Mouse (Mus musculus): ENCODE measurements around the gene Srcap. TPM values are rescaled to one million over a fixed set of nuclear protein-coding genes. Genes with fewer than 3 reads are reported as not detected.

The Srcap gene
- polyA plus RNA-seq, 1 experiment from 2014 or later, result 27.7 TPM

DNA sequence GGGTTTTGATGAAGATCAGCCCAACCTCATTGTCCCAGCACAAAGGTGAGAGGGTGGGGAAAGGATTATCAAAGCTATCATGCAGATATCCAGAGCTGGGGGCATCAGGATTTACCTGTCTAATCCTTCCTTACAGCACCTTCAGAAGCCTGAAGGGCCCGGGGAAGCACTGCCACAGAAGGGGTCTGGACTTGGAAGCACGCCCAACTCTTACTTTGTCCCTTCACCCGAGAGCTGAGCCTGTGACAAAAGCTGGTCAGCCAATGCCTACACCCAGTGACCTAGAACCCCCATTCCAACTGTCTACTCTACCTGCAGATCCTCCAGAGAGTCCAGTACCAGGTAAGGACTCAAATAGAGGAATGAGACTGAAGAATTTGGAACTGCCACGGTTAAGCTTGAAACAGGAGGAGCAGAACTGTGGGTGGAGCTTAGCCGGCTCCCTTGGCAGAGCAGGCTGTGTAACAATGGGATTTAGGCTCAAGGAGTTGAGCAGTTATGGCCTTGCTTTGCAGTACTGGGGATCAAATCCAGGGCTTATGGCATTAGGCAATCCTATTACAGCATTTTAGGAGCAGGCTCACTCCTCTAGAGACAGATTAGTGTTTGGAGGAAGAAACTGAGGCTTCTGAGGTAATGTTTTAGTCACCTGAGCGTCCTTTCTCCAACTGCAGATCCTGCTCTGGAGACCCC, 37.3 kb upstream of the Srcap start:
- ATAC-seq (replicated peaks; ENCODE audit: extremely low read depth, insufficient read depth, low FRiP score), result no peak
- Histone ChIP-seq H3K4me1 (ENCODE audit: control insufficient read depth, insufficient read depth, low read length) (peaks cover 17% of the 10 kb centered on the region), H3K4me3 (ENCODE audit: low read length) (no peak overlapping the region), H3K9ac (ENCODE audit: low read length) (no peak overlapping the region), H3K27me3 (ENCODE audit: control insufficient read depth, insufficient read depth, low read length) (no peaks in the 10 kb centered on the region), H3K9me3 (replicated peaks; ENCODE audit: control insufficient read depth, low read length) (no peaks in the 10 kb centered on the region), H3K27ac (ENCODE audit: low read length) (no peak overlapping the region), H3K4me2 (ENCODE audit: low read depth, low read length) (no peak overlapping the region), H3K36me3 (ENCODE audit: control insufficient read depth, insufficient read depth) (peaks cover 35% of the 10 kb centered on the region)
- 75% methylated on average over 6 of the region's 6 CpGs for WGBS

DNA sequence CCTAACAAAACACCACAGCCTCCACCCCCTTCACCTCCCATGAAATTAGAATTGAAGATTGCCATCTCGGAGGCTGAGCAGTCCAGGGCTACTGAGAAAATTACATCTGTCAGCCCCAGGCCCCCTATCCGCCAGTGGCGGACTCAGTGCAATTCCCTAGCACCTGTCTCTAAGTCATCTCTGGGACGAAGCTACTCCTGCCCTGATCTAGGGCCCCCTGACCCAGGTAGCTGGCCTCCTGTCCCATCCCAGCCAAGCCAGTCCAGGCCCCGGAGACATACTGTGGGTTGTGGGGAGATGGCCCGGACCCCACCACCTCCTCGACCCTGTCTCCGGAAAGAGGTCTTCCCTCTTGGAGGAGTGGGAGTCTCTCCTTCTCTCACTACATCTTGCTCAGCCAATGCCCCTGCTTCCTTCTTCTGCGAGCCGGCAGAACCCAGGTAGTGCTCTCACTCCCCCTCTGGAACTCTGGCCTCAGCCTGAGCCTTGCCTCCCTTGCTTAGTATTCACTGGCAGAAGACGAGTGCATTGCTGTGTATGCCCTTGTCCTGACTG, 36.5 kb upstream of the Srcap start:
- Histone ChIP-seq H3K4me2 (ENCODE audit: low read depth, low read length) (no peak overlapping the region), H3K27ac (ENCODE audit: low read length) (no peak overlapping the region), H3K9ac (ENCODE audit: low read length) (no peak overlapping the region), H3K36me3 (ENCODE audit: control insufficient read depth, insufficient read depth) (peaks cover 35% of the 10 kb centered on the region), H3K9me3 (replicated peaks; ENCODE audit: control insufficient read depth, low read length) (no peaks in the 10 kb centered on the region), H3K4me1 (ENCODE audit: control insufficient read depth, insufficient read depth, low read length) (peaks cover 24% of the 10 kb centered on the region), H3K27me3 (ENCODE audit: control insufficient read depth, insufficient read depth, low read length) (no peaks in the 10 kb centered on the region), H3K4me3 (ENCODE audit: low read length) (no peak overlapping the region)
- WGBS, result 94% methylated on average over 11 of the region's 11 CpGs
- no peak for ATAC-seq (replicated peaks; ENCODE audit: extremely low read depth, insufficient read depth, low FRiP score)

DNA sequence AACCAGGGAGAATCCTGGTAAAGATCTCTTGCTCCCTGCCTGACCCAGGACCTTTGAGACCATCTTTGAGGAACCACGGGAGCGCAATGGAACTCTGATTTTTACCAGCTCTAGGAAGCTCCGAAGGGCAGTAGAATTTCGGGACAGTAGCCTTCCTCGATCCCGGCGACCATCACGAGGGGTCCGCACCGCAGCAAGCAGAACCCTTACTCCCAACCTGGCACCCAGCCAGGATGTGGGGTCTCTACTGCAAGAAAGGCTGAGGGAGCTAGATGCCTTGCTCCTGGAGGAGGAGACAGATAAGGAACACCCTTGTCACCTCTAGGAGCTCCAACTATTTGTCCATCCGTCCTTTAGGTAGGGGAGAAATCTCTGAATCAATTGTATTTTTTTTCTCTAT, 35.4 kb upstream of the Srcap start:
- 94% methylated on average over 11 of the region's 11 CpGs for WGBS
- Histone ChIP-seq H3K36me3 (ENCODE audit: control insufficient read depth, insufficient read depth) (peaks cover 37% of the 10 kb centered on the region), H3K4me1 (ENCODE audit: control insufficient read depth, insufficient read depth, low read length) (peaks cover 31% of the 10 kb centered on the region), H3K9ac (ENCODE audit: low read length) (no peak overlapping the region), H3K27ac (ENCODE audit: low read length) (no peak overlapping the region), H3K27me3 (ENCODE audit: control insufficient read depth, insufficient read depth, low read length) (no peaks in the 10 kb centered on the region), H3K4me2 (ENCODE audit: low read depth, low read length) (no peak overlapping the region), H3K4me3 (ENCODE audit: low read length) (no peak overlapping the region), H3K9me3 (replicated peaks; ENCODE audit: control insufficient read depth, low read length) (no peaks in the 10 kb centered on the region)
- no peak for ATAC-seq (replicated peaks; ENCODE audit: extremely low read depth, insufficient read depth, low FRiP score)

DNA sequence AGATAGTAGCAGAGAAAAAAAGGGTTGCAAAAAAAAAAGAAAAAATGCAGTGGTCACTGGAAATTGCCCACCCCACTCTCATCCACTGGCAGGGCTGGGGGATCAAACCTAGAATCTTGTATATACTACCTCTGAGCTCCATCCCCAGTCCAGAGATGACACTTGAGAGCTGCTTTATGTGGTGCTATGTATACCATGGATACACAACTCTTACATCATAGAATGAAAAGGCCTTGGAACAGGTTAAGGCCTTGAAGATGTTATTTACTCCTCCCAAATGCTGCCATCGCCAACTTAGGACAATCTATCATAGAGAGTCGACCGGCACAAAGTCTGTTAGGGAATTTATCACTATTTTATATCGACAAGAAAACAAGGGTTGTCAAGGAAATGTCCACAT, 34.9 kb upstream of the Srcap start:
- ATAC-seq (replicated peaks; ENCODE audit: extremely low read depth, insufficient read depth, low FRiP score), result no peak
- Histone ChIP-seq H3K9ac (ENCODE audit: low read length) (peak overlapping the region; percentile 77), H3K27ac (ENCODE audit: low read length) (peak overlapping the region; percentile 100), H3K36me3 (ENCODE audit: control insufficient read depth, insufficient read depth) (peaks cover 39% of the 10 kb centered on the region), H3K4me2 (ENCODE audit: low read depth, low read length) (peak overlapping the region; percentile 98), H3K4me3 (ENCODE audit: low read length) (peak overlapping the region; percentile 72), H3K9me3 (replicated peaks; ENCODE audit: control insufficient read depth, low read length) (no peaks in the 10 kb centered on the region), H3K27me3 (ENCODE audit: control insufficient read depth, insufficient read depth, low read length) (no peaks in the 10 kb centered on the region), H3K4me1 (ENCODE audit: control insufficient read depth, insufficient read depth, low read length) (peaks cover 31% of the 10 kb centered on the region)
- WGBS, result 75% methylated on average over 4 of the region's 4 CpGs

DNA sequence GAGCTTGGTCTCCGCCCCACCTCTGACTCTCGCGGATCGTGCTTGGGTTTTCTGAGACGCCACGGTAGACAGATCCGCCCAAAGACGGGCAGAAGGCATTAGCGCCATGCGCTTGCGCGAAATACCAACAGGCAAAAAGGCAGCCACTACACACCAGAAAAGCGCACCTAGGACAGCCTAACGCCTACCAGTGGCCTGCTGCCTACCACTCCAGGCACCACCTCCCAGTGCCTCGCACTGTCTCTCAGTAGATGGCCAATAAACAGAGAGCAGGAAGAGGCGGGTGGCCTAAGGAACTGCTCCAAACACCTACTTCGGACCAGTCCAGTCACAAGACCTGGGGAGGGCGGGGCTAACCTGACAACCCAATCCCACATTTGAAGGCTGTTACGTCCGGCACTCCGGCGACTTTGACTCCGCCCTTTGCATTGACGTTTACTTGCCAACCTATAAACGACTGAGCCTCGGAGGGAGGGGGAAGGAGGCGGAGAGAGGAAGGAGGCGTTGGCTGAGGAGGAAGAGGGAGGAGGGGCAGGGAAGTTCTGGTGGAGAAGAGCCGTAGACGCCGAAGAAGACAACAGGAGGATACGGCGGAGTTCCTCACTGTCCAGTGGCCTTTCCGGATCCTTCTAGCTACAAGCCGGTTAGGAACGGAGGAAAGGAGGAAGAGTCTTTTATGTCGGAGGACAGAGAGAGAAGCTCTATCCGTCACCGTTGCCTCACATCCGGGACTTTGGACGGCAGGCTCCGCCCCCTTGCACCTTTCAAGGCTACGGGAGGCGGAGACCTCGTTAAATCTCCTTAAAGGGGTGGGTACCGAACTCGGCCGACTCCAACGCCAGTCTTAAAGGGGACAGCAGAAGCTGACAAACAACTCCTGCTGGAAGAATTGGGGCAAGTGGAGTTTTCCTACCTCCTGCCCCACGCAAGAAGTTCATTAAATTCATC, 33.8 kb upstream of the Srcap start:
- Histone ChIP-seq H3K9me3 (replicated peaks; ENCODE audit: control insufficient read depth, low read length) (no peaks in the 10 kb centered on the region), H3K36me3 (ENCODE audit: control insufficient read depth, insufficient read depth) (peaks cover 47% of the 10 kb centered on the region), H3K4me2 (ENCODE audit: low read depth, low read length) (peak overlapping the region; percentile 98), H3K4me3 (ENCODE audit: low read length) (peak overlapping the region; percentile 72), H3K27ac (ENCODE audit: low read length) (peak overlapping the region; percentile 100), H3K9ac (ENCODE audit: low read length) (peak overlapping the region; percentile 96), H3K27me3 (ENCODE audit: control insufficient read depth, insufficient read depth, low read length) (no peaks in the 10 kb centered on the region), H3K4me1 (ENCODE audit: control insufficient read depth, insufficient read depth, low read length) (peaks cover 23% of the 10 kb centered on the region)
- ATAC-seq (replicated peaks; ENCODE audit: extremely low read depth, insufficient read depth, low FRiP score), result peak; percentile 90
- WGBS, result under 1% methylated on average over 50 of the region's 50 CpGs

DNA sequence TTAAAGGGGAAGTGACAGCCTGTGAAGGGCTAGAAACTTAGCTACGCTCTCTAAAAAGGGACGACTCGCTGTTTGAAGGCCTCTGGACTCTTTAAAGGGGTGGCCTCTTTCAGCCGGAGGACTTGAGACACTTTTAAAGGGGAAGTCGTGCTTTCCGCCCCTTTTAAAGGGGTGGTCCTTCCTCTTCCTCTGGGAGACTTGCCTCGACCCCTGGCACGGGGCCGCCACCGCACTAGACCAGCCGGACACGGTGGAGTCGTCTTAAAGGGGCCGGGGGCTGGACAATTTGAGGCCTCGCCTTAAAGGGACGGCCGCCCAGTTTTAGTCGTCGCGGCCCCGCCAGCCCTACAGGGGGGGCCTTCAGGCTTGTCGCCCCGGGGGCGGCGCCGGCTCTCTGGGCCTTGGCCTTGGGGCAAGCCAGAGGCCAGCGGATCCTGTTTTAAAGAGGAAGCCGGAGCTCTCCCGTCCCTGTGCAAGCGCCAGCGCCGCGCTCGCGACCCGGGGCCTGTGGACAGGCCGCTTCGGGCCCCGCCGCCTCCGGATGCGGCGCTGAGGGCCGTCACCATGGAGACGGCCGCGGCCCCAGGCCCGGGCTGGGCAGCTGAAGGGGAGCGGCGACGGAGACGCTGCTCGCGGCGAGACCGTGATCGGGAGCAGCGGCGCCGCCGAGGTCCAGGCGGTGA, 33.0 kb upstream of the Srcap start, which contains the start of gene Fbrs:
Gene Fbrs, plus strand, starts transcription at position 565 of the 683 bp plus-strand sequence.
- Histone ChIP-seq H3K36me3 (ENCODE audit: control insufficient read depth, insufficient read depth) (peaks cover 47% of the 10 kb centered on the region), H3K9me3 (replicated peaks; ENCODE audit: control insufficient read depth, low read length) (no peaks in the 10 kb centered on the region), H3K4me2 (ENCODE audit: low read depth, low read length) (peak within 1 kb of the TSS; percentile 98), H3K27ac (ENCODE audit: low read length) (peak within 1 kb of the TSS; percentile 100), H3K4me1 (ENCODE audit: control insufficient read depth, insufficient read depth, low read length) (peaks cover 23% of the 10 kb centered on the region), H3K27me3 (ENCODE audit: control insufficient read depth, insufficient read depth, low read length) (no peaks in the 10 kb centered on the region), H3K9ac (ENCODE audit: low read length) (peak within 1 kb of the TSS; percentile 96), H3K4me3 (ENCODE audit: low read length) (peak within 1 kb of the TSS; percentile 72)
- ATAC-seq (replicated peaks; ENCODE audit: extremely low read depth, insufficient read depth, low FRiP score), result peak; percentile 79
- WGBS, result under 1% methylated on average over 54 of the region's 62 CpGs

DNA sequence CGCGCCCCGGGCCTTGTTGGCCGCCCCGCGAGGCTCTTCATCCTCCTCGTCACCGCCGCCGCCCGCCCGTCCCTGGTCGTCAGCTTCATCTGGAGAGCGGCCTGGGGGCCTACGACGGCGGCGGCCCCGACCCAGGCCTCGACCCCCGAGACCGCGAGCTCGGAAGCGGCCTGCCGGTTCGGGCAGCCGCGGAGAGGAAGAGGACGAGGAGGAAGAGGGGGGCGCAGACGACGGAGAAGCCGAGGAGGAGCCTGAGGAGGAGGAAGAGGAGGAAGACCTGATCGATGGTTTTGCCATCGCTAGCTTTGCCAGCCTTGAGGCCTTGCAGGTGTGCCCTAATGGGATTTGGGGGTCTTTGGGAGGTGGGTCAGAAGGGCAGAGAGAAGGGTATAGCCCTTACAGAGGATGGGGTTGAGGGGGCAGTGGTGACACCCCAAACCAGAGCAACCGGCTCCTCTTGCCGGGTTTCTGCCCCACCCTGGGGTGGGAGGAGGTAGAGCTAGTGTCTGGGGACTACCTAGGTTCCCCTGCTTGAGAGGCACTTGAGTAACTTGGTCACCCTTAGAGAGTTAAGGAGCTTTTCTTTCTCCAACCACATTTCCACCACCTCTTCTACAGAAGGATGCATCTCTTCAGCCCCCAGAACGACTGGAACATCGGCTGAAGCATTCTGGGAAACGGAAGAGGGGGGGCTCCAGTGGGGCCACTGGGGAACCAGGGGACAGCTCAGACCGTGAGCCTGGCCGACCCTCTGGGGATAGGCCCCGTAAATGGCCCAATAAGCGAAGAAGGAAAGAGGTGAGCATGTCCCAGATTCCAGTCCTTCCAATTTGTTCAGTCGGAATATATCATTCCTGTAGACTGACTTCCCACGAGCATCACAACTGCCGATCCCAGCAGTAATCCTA, 32.2 kb upstream of the Srcap start:
- peak overlapping the region; percentile 72 for H3K4me3 ChIP-seq (ENCODE audit: low read length)
- peak overlapping the region; percentile 100 for H3K27ac ChIP-seq (ENCODE audit: low read length)
- ATAC-seq (replicated peaks; ENCODE audit: extremely low read depth, insufficient read depth, low FRiP score), result no peak
- H3K9ac ChIP-seq (ENCODE audit: low read length), result peak overlapping the region; percentile 96
- WGBS, result 3% methylated on average over 47 of the region's 48 CpGs
- H3K27me3 ChIP-seq (ENCODE audit: control insufficient read depth, insufficient read depth, low read length), result no peaks in the 10 kb centered on the region
- no peaks in the 10 kb centered on the region for H3K9me3 ChIP-seq (replicated peaks; ENCODE audit: control insufficient read depth, low read length)
- H3K36me3 ChIP-seq (ENCODE audit: control insufficient read depth, insufficient read depth), result peaks cover 45% of the 10 kb centered on the region
- H3K4me2 ChIP-seq (ENCODE audit: low read depth, low read length), result peak overlapping the region; percentile 98
- peaks cover 23% of the 10 kb centered on the region for H3K4me1 ChIP-seq (ENCODE audit: control insufficient read depth, insufficient read depth, low read length)

DNA sequence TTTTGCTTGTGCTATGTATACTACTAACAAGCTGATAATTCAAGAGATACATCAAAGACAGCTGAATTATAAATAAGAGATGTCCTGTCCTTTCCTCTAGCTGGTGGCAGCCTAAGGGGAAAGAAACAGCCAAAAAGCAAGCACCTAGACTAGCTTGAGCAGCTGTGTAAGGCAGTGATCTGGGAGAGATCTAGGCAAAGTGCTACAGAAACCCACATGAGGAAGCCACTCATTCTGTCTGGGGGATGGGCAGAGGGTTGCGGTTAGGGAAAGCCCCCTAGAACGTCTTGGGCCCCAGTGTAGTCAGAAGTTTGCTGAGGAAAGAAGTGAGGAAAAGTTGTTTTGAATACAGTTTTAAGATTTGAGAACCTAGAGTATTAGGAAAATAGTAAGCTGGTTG, 31.5 kb upstream of the Srcap start:
- Histone ChIP-seq H3K4me2 (ENCODE audit: low read depth, low read length) (peak overlapping the region; percentile 98), H3K27me3 (ENCODE audit: control insufficient read depth, insufficient read depth, low read length) (no peaks in the 10 kb centered on the region), H3K4me1 (ENCODE audit: control insufficient read depth, insufficient read depth, low read length) (peaks cover 23% of the 10 kb centered on the region), H3K27ac (ENCODE audit: low read length) (no peak overlapping the region; the same call in 1 of the 2 replicates), H3K9me3 (replicated peaks; ENCODE audit: control insufficient read depth, low read length) (no peaks in the 10 kb centered on the region), H3K36me3 (ENCODE audit: control insufficient read depth, insufficient read depth) (peaks cover 44% of the 10 kb centered on the region), H3K9ac (ENCODE audit: low read length) (peak overlapping the region; percentile 96), H3K4me3 (ENCODE audit: low read length) (peak overlapping the region; percentile 72)
- ATAC-seq (replicated peaks; ENCODE audit: extremely low read depth, insufficient read depth, low FRiP score), result no peak
- WGBS, result 59% methylated on average over 2 of the region's 2 CpGs
